Mouse (Mus musculus) heart, embryonic 14.5 days (tissue): ENCODE results near the gene Rpl15. TPM values are rescaled to one million over a fixed set of nuclear protein-coding genes. Genes with fewer than 3 reads are reported as not detected.
"Not testable (repeated sequence)": the region's sequence is repeated elsewhere in the genome, so short reads cannot be mapped to it uniquely, and the experiment has no call there.

Source experiments
- ATAC-seq: fragments of 200-750 bp; cut with Nextera tagmentation; 2 replicates; pipeline ENCODE4 v1.8.0; 2017; ENCODE audit warnings: low read depth, moderate TSS enrichment; ENCODE audit not compliant: insufficient number of reproducible peaks, insufficient read depth, low FRiP score
- H3K27ac ChIP-seq, 2 experiments: fragments of 200-500 bp in 1 of 2; fragments of 300-500 bp in 1 of 2; sonication (generic) in 1 of 2; replicated peaks in 1 of 2; 2 replicates each; pipeline ENCODE4 v1.5.1; 2012 to 2014; ENCODE audit warnings: low read depth in 2 of 2, low read length in 2 of 2, control low read depth in 1 of 2, mild to moderate bottlenecking in 1 of 2, mixed read lengths in 1 of 2; ENCODE audit not compliant: control insufficient read depth in 1 of 2, insufficient read depth in 1 of 2
- H3K27me3 ChIP-seq: fragments of 300-500 bp; sonication (generic); 2 replicates; pipeline ENCODE4 v1.6.1; 2014; ENCODE audit warnings: mild to moderate bottlenecking, low read length, control low read depth; ENCODE audit not compliant: control insufficient read depth, insufficient read depth
- H3K36me3 ChIP-seq: fragments of 300-500 bp; sonication (generic); 2 replicates; pipeline ENCODE4 v1.6.1; 2014; ENCODE audit warnings: mild to moderate bottlenecking, control low read depth, low read length, mixed read lengths; ENCODE audit not compliant: control insufficient read depth, insufficient read depth
- H3K4me1 ChIP-seq, 2 experiments: fragments of 200-500 bp in 1 of 2; fragments of 300-500 bp in 1 of 2; sonication (generic) in 1 of 2; 2 replicates each; pipeline ENCODE4 v1.6.1; 2012 to 2014; ENCODE audit warnings: low read length in 2 of 2, control low read depth in 1 of 2, mixed read lengths in 1 of 2; ENCODE audit not compliant: control insufficient read depth in 2 of 2, insufficient read depth in 2 of 2
- H3K4me2 ChIP-seq: fragments of 300-500 bp; sonication (generic); 2 replicates; pipeline ENCODE4 v1.6.1; 2014; ENCODE audit warnings: mild to moderate bottlenecking, low read length
- H3K4me3 ChIP-seq, 2 experiments: fragments of 200-500 bp in 1 of 2; fragments of 300-500 bp in 1 of 2; sonication (generic) in 1 of 2; 2 replicates each; pipeline ENCODE4 v1.5.1; 2012 to 2014; ENCODE audit warnings: low read length in 2 of 2, mild to moderate bottlenecking in 2 of 2, control low read depth in 1 of 2, low read depth in 1 of 2, moderate library complexity in 1 of 2; ENCODE audit not compliant: control insufficient read depth in 1 of 2, insufficient read depth in 1 of 2
- H3K9ac ChIP-seq: fragments of 300-500 bp; sonication (generic); 2 replicates; pipeline ENCODE4 v1.6.1; 2014; ENCODE audit warnings: mild to moderate bottlenecking, low read length
- H3K9me3 ChIP-seq: fragments of 300-500 bp; sonication (generic); 2 replicates; pipeline ENCODE4 v1.6.1; 2016; ENCODE audit warnings: low read length, control low read depth; ENCODE audit not compliant: control insufficient read depth
- WGBS: fragments of 180-500 bp; shearing (Covaris S2); extraction: QIAGEN DNeasy Blood & Tissue Kit; methylation state at CpG from one replicate; pipeline ENCODE4 v1.1.7; 2014; 5-methylcytosine and 5-hydroxymethylcytosine counted together
- polyA plus RNA-seq: library from polyadenylated mRNA; unstranded; fragments of >200 nt; fragmentation: Nextera tagmentation; extraction: Ambion mirVana; gene quantifications from 2 replicates; pipeline ENCODE4 v1.2.1, GENCODE M21; 2014

Gene Rpl15
- polyA plus RNA-seq, 1 experiment from 2014 or later = 327 TPM

DNA sequence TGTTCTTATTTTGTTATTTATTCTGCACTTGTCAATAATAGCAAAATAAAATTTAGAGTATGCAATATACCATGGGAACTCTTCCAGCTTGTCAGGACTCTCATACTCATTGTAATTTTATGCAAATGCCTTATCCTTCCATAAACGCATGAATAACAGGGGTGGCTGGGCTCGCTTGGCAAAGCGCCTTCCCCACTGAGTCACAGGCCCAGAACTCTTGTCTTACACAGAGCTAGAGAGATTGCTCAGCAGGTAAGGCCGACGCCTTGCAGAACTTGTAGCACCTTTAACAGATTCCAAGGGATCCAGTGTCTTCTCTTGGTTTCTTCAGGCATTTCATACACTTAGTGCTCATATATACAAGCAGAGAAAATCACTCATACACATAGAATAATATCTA lies 9.2 kb upstream of the Rpl15 start:
- Histone ChIP-seq H3K4me3 (no peak overlapping the region), H3K36me3 (peaks cover 63% of the 10 kb centered on the region), H3K4me2 (no peak overlapping the region), H3K27me3 (no peaks in the 10 kb centered on the region), H3K9ac (no peak overlapping the region), H3K4me1 (no peaks in the 10 kb centered on the region), H3K27ac (no peak overlapping the region), H3K9me3 (0 out of 2 replicates have a peak, but pooled peaks cover 3% of the 10 kb centered on the region)
- no peak for ATAC-seq
- WGBS = 86% methylated on average over 5 of the region's 5 CpGs

DNA sequence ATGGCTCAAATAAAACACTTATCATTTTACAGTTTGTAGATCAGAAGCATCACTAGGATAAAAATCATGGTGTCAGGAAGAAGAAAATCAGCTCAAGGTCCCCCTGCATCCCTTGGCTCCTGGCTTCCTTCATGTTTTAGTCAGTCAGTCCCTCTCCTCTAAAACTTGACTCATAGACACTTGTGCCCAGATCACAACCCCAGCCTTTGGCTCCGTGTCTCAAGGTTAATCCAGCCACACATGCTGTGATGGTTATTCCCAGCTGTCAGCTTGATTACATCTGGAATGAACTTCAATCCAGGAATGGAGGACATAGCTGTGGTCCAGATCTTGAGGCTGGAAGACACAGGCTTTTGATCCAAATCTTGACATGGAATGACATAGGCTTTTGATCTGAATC lies 3.3 kb upstream of the Rpl15 start:
- no peak overlapping the region for H3K27ac ChIP-seq
- H3K36me3 ChIP-seq = peaks cover 26% of the 10 kb centered on the region
- no peak for ATAC-seq
- H3K4me2 ChIP-seq = no peak overlapping the region
- no peak overlapping the region for H3K9ac ChIP-seq
- H3K9me3 ChIP-seq = 0 out of 2 replicates have a peak, but pooled peaks cover 3% of the 10 kb centered on the region
- H3K27me3 ChIP-seq = no peaks in the 10 kb centered on the region
- H3K4me1 ChIP-seq = peaks cover 0 to 9% of the 10 kb centered on the region in 2 experiments; a peak in 1 of 4 replicates
- no peak overlapping the region for H3K4me3 ChIP-seq
- 77% methylated on average over 1 of the region's 1 CpGs for WGBS

DNA sequence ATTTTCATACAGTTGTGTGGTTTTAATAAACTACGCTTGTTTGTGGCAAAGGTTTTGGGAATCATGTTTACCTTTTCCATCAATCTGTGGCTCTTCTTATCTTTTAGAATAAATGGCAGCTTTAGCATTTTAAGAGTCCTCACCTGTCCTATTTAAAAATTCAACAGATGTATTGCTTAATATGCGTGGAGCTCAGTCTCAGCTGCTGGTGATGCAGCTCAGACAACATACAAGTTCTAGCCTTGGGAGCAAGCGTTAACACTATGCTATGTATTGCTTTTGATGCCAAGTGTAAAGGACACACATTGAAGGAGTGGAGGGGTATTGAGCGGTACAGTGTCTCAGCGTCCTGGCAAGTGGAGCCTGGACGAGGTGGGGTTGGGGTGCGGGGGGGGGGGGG lies 475 bp upstream of the Rpl15 start:
- Histone ChIP-seq H3K27ac (peak overlapping the region in 1 of 2 experiments; percentile 77; a peak in 2 of 4 replicates), H3K4me1 (peaks cover 0 to 12% of the 10 kb centered on the region in 2 experiments; a peak in 2 of 4 replicates), H3K9me3 (no peaks in the 10 kb centered on the region), H3K4me3 (peak overlapping the region; percentile 74 to 91; a peak in 3 of 4 replicates), H3K27me3 (no peaks in the 10 kb centered on the region), H3K36me3 (peaks cover 28% of the 10 kb centered on the region), H3K9ac (peak overlapping the region; percentile 86), H3K4me2 (peak overlapping the region; percentile 83)
- no peak for ATAC-seq
- WGBS = 4% methylated on average over 7 of the region's 7 CpGs

DNA sequence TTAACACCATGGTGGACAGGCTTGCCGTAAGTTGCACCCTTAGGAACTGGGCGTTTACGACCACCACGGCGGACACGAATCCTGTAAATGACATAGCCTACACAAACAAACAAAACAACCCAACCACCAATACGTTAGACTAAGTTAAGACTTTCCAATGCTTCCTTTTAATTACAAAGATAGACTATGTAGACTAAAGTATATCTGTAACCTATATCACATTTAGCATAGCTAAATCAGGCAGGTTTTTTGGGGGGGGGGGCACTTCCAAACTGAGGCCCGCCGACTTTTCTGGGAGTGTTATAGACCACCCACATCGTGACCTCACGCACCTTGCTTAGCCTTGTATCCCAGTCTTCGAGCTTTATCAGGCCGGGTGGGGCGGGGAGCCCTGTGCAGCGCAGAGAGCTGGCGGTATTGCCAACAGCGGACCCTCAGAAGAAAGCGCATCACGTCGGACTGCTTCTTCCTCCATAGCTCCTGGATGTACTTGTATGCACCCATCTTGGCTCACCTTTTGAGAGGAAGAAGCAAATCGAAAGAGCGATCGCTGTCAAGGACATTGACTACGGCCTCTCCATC lies 1.2 kb downstream of the Rpl15 start:
- H3K9me3 ChIP-seq, H3K27me3 ChIP-seq, ATAC-seq: not testable (repeated sequence)
- H3K27ac ChIP-seq = peak overlapping the region; percentile 74 to 86
- peak overlapping the region; percentile 98 for H3K9ac ChIP-seq
- H3K36me3 ChIP-seq = peaks cover 32% of the 10 kb centered on the region
- H3K4me1 ChIP-seq = peaks cover 0 to 12% of the 10 kb centered on the region in 2 experiments; a peak in 2 of 4 replicates
- WGBS = 0% methylated on average over 22 of the region's 24 CpGs
- peak overlapping the region; percentile 75 for H3K4me2 ChIP-seq
- H3K4me3 ChIP-seq = peak overlapping the region; percentile 68 to 91

DNA sequence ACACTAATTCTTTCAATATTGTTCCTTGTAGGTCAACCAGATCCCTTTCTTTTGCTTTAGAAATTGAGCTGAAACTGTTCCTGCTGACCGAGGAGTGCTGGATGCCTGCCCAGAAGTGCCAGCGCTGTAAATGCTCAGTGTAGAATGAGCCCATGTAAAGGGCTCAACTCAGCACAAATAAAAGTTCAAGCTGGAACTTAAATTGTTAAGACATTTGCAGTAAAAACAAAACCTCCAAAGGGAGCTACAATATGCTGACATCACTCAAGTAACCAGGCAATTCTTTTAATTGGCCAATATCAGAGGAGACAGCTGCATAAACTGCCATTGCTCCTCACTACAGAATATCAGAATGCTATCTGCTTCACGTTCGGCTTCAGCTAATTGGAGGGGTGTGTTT lies 7.8 kb downstream of the Rpl15 start:
- Histone ChIP-seq H3K4me1 (peaks cover 0 to 12% of the 10 kb centered on the region in 2 experiments; a peak in 2 of 4 replicates), H3K36me3 (peaks cover 29% of the 10 kb centered on the region), H3K4me3 (no peak overlapping the region), H3K4me2 (no peak overlapping the region; the same call in 1 of the 2 replicates), H3K27me3 (no peaks in the 10 kb centered on the region), H3K27ac (peak overlapping the region in 1 of 2 experiments; percentile 33; a peak in 1 of 4 replicates), H3K9me3 (peaks cover 6% of the 10 kb centered on the region; the same call in 1 of the 2 replicates), H3K9ac (no peak overlapping the region; the same call in 1 of the 2 replicates)
- no peak for ATAC-seq
- 22% methylated on average over 4 of the region's 4 CpGs for WGBS

DNA sequence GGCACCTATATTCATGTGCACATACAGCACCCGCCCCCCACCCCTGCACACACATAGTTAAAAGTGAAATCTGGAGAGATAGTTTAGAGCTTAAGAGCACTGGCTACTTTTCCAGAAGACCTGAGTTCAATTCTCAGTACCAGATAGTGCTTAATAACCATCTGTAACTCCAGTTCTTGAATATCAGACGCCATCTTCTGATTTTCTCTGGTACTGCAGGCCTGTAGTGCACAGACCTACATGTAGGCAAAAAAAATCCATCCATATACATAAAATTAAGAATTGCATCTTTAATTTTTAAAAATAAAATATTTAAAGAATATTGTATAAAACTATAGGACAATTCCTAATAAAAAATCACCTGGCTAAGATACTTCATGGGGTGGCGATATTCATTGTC lies 10.0 kb downstream of the Rpl15 start:
- no peak for ATAC-seq
- H3K9me3 ChIP-seq = peaks cover 6% of the 10 kb centered on the region; the same call in 1 of the 2 replicates
- no peak overlapping the region for H3K27ac ChIP-seq
- H3K36me3 ChIP-seq = 0 out of 2 replicates have a peak, but pooled peaks cover 8% of the 10 kb centered on the region
- no peak overlapping the region for H3K9ac ChIP-seq
- no peak overlapping the region for H3K4me3 ChIP-seq
- H3K4me1 ChIP-seq = peaks cover 0 to 12% of the 10 kb centered on the region in 2 experiments; a peak in 2 of 4 replicates
- H3K27me3 ChIP-seq = no peaks in the 10 kb centered on the region
- 85% methylated on average over 3 of the region's 3 CpGs for WGBS
- H3K4me2 ChIP-seq = no peak overlapping the region

DNA sequence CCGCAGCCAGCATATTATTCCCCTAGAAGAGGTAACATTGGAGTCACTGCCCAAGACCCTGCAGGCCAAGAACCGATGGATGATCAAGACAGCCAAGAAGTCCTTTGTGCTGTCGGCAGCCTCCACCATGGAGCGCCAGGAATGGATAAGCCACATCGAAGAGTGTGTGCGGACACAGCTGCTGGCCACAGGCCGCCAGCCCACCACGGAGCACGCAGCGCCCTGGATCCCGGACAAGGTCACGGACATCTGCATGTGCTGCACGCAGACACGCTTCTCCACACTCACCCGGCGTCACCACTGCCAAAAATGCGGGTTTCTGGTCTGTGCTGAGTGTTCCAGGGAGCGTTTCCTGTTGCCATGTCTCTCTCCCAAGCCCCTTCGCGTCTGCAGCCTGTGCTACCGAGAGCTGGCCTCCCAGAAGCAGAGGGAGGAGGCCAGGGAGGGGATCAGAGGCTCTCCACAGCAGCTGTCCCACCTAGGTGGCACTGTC lies 28.5 kb downstream of the Rpl15 start:
- H3K9me3 ChIP-seq = no peaks in the 10 kb centered on the region
- H3K4me2 ChIP-seq = no peak overlapping the region
- 81% methylated on average over 21 of the region's 21 CpGs for WGBS
- H3K36me3 ChIP-seq = no peaks in the 10 kb centered on the region
- H3K4me3 ChIP-seq = no peak overlapping the region
- no peaks in the 10 kb centered on the region for H3K27me3 ChIP-seq
- no peak for ATAC-seq
- H3K9ac ChIP-seq = no peak overlapping the region
- no peak overlapping the region for H3K27ac ChIP-seq
- peaks cover 0 to 3% of the 10 kb centered on the region in 2 experiments; a peak in 2 of 4 replicates for H3K4me1 ChIP-seq
